ENCODE assay signal across 20 mouse cellular contexts in genomic region chr9:122732126-122732810, GRCm38 (mm10). TPM values are rescaled to one million over a fixed set of nuclear protein-coding genes. Genes with fewer than 3 reads are reported as not detected.
DNase-seq lines count a peak whose midpoint lies in the region; ATAC-seq and TF ChIP-seq lines count a peak whose summit lies in the region.
"Had no signal": no experiment of that assay in that cellular context is flagged by ENCODE, and none has a peak within 500 bp of the region (broad histone marks: within the 10 kb centered on the region; RNA-seq: fewer than 3 reads in every experiment).

No protein-coding gene starts in this region.

- no peak overlapping the region for H3K27ac ChIP-seq in gastrocnemius, adult 2 months
- no peak overlapping the region for H3K27ac ChIP-seq in kidney, embryonic 16.5 days (ENCODE audit: low read length)
- H3K27ac ChIP-seq in intestine, embryonic 15.5 days = no peak overlapping the region
- H3K27ac ChIP-seq in liver, embryonic 13.5 days = no peak overlapping the region
- no peak overlapping the region for H3K27ac ChIP-seq in midbrain, embryonic 14.5 days (replicated peaks; ENCODE audit: low read depth, low read length)
- H3K27ac ChIP-seq: left cerebral cortex, adult 2 months had no signal

- H3K9ac ChIP-seq in kidney, embryonic 16.5 days (replicated peaks; ENCODE audit: low read length) = no peak overlapping the region
- H3K9ac ChIP-seq in intestine, embryonic 15.5 days = no peak overlapping the region
- H3K9ac ChIP-seq in liver, embryonic 13.5 days = no peak overlapping the region
- H3K9ac ChIP-seq in midbrain, embryonic 14.5 days (replicated peaks; ENCODE audit: low read length) = no peak overlapping the region
- H3K9ac ChIP-seq: lung, embryonic 14.5 days had no signal

- no peaks in the 10 kb centered on the region for H3K4me1 ChIP-seq in kidney, embryonic 16.5 days (ENCODE audit: insufficient read depth, low read length)
- no peaks in the 10 kb centered on the region for H3K4me1 ChIP-seq in intestine, embryonic 15.5 days (replicated peaks)
- no peaks in the 10 kb centered on the region for H3K4me1 ChIP-seq in liver, embryonic 13.5 days (replicated peaks)
- H3K4me1 ChIP-seq in midbrain, embryonic 14.5 days (ENCODE audit: control insufficient read depth, insufficient read depth, low read length) = no peaks in the 10 kb centered on the region

- TF ChIP-seq CTCF in gastrocnemius, adult 2 months (IDR thresholded peaks at IDR 0.05) = no peak

- H3K4me3 ChIP-seq in gastrocnemius, adult 2 months = peak overlapping the region; percentile 62
- peak overlapping the region; percentile 24; the same call in 1 of the 2 replicates for H3K4me3 ChIP-seq in kidney, embryonic 16.5 days (ENCODE audit: low read length)
- H3K4me3 ChIP-seq in intestine, embryonic 15.5 days (replicated peaks) = no peak overlapping the region
- no peak overlapping the region for H3K4me3 ChIP-seq in liver, embryonic 13.5 days (replicated peaks)
- no peak overlapping the region for H3K4me3 ChIP-seq in midbrain, embryonic 14.5 days (replicated peaks; ENCODE audit: low read depth, low read length)
- H3K4me3 ChIP-seq: left cerebral cortex, adult 2 months; megakaryocyte, embryonic 14.5 days had no signal

- intact Hi-C loops in gastrocnemius, adult 2 months (cut with DNase I) = loop anchor here (10.0 kb wide), 1 partner anchor 223 kb away; the partner anchor contains the start of genes 1110059G10Rik and Kif15

- no peak overlapping the region for H3K4me2 ChIP-seq in kidney, embryonic 16.5 days (replicated peaks; ENCODE audit: low read depth, low read length)
- peak overlapping the region; percentile 35 for H3K4me2 ChIP-seq in intestine, embryonic 15.5 days (replicated peaks)
- peak overlapping the region; percentile 35 for H3K4me2 ChIP-seq in liver, embryonic 13.5 days
- H3K4me2 ChIP-seq in midbrain, embryonic 14.5 days (ENCODE audit: low read length) = no peak overlapping the region

- DNase-seq in gastrocnemius, adult 2 months = no peak
- no peak for DNase-seq in gastrocnemius, adult 8-10 months (ENCODE audit: low spot score in 2 of 2)
- DNase-seq in kidney, postnatal 25 days = no peak
- no peak for DNase-seq in liver, embryonic 13.5 days
- no peak for DNase-seq in midbrain, embryonic 14.5 days
- DNase-seq: adrenal gland, postnatal 36 days; B cell, adult 2 months; lung, embryonic 14.5 days; thymus, adult 2 months had no signal

- no peaks in the 10 kb centered on the region for H3K36me3 ChIP-seq in kidney, embryonic 16.5 days (ENCODE audit: insufficient read depth, low read length)
- H3K36me3 ChIP-seq in intestine, embryonic 15.5 days = no peaks in the 10 kb centered on the region
- no peaks in the 10 kb centered on the region for H3K36me3 ChIP-seq in liver, embryonic 13.5 days
- no peaks in the 10 kb centered on the region for H3K36me3 ChIP-seq in midbrain, embryonic 14.5 days (ENCODE audit: control insufficient read depth, insufficient read depth, low read length)

- H3K27me3 ChIP-seq in kidney, embryonic 16.5 days (ENCODE audit: insufficient read depth, low read length) = peaks cover 21% of the 10 kb centered on the region; the same call in 1 of the 2 replicates
- no peaks in the 10 kb centered on the region for H3K27me3 ChIP-seq in intestine, embryonic 15.5 days (replicated peaks)
- peaks cover 5% of the 10 kb centered on the region; the same call in 1 of the 2 replicates for H3K27me3 ChIP-seq in liver, embryonic 13.5 days
- H3K27me3 ChIP-seq in midbrain, embryonic 14.5 days (ENCODE audit: control insufficient read depth, insufficient read depth, low read length) = 0 out of 2 replicates have a peak, but pooled peaks cover 7% of the 10 kb centered on the region

- 61% methylated on average over 8 of the region's 8 CpGs for WGBS in kidney, embryonic 16.5 days
- WGBS in intestine, embryonic 15.5 days = 52% methylated on average over 8 of the region's 8 CpGs
- 39% methylated on average over 8 of the region's 8 CpGs for WGBS in liver, embryonic 13.5 days (ENCODE audit: insufficient replicate concordance)
- 77% methylated on average over 8 of the region's 8 CpGs for WGBS in midbrain, embryonic 14.5 days

- no peaks in the 10 kb centered on the region; the same call in 1 of the 2 replicates for H3K9me3 ChIP-seq in kidney, embryonic 16.5 days (ENCODE audit: low read length)
- H3K9me3 ChIP-seq in intestine, embryonic 15.5 days = no peaks in the 10 kb centered on the region
- no peaks in the 10 kb centered on the region for H3K9me3 ChIP-seq in liver, embryonic 13.5 days (replicated peaks)
- no peaks in the 10 kb centered on the region for H3K9me3 ChIP-seq in midbrain, embryonic 14.5 days (ENCODE audit: control insufficient read depth, low read length)
- H3K9me3 ChIP-seq: megakaryocyte, embryonic 14.5 days had no signal

- ATAC-seq in kidney, embryonic 16.5 days (ENCODE audit: low FRiP score, low TSS enrichment) = no peak
- ATAC-seq in intestine, embryonic 15.5 days = no peak
- ATAC-seq in liver, embryonic 13.5 days (ENCODE audit: low read depth) = no peak
- no peak for ATAC-seq in midbrain, embryonic 14.5 days (ENCODE audit: low FRiP score, low TSS enrichment)
- ATAC-seq: forebrain, embryonic 16.5 days; midbrain, embryonic 16.5 days had no signal

RNA-seq across cellular contexts. Expression of gene Topaz1, which starts 14.9 kb away (rescaled TPM):
- not detected for total RNA-seq in gastrocnemius, adult 2 months (2021)
- not detected for total RNA-seq in gastrocnemius, adult 8-10 months (2022)
- not detected in 2 replicates for polyA plus RNA-seq in kidney, embryonic 16.5 days (2015; fragmentation: Nextera tagmentation; extraction: Ambion mirVana)
- not detected in 2 replicates for polyA plus RNA-seq in intestine, embryonic 15.5 days (2015; fragmentation: Nextera tagmentation; extraction: Ambion mirVana)
- not detected in 2 replicates for polyA plus RNA-seq in liver, embryonic 13.5 days (2015; fragmentation: Nextera tagmentation; extraction: Ambion mirVana)
- polyA plus RNA-seq in midbrain, embryonic 14.5 days (2014; fragmentation: Nextera tagmentation; extraction: Ambion mirVana) = not detected in 2 replicates
- total RNA-seq: adrenal gland, postnatal 36 days; gastrocnemius, adult 18-20 months; heart, adult 8-10 months; left cerebral cortex, adult 2 months had no signal
- polyA plus RNA-seq: embryonic facial prominence, embryonic 11.5 days; forebrain, embryonic 16.5 days; hindbrain, embryonic 11.5 days; limb, embryonic 14.5 days; lung, embryonic 14.5 days; midbrain, embryonic 16.5 days; thymus, adult 2 months had no signal

Comparison
In these comparisons a context has a peak if more than half of its experiments do, and no peak if none do; other contexts are left out.
1. H3K4me3 ChIP-seq: peak in gastrocnemius, adult 2 months (single experiment) and kidney, embryonic 16.5 days (single experiment); none in intestine, embryonic 15.5 days (single experiment), liver, embryonic 13.5 days (single experiment) and midbrain, embryonic 14.5 days (single experiment).
2. H3K4me2 ChIP-seq: peak in intestine, embryonic 15.5 days (single experiment) and liver, embryonic 13.5 days (single experiment); none in kidney, embryonic 16.5 days (single experiment) and midbrain, embryonic 14.5 days (single experiment).